20 mouse cellular contexts compared by ENCODE assay signal in genomic region chr10:44502891-44503290, GRCm38 (mm10). TPM values are rescaled to one million over a fixed set of nuclear protein-coding genes. Genes with fewer than 3 reads are reported as not detected.
DNase-seq lines count a peak whose midpoint lies in the region; ATAC-seq lines count a peak whose summit lies in the region.
"Had no signal": no experiment of that assay in that cellular context is flagged by ENCODE, and none has a peak within 500 bp of the region (broad histone marks: within the 10 kb centered on the region; RNA-seq: fewer than 3 reads in every experiment).

No protein-coding gene starts in this region.

- H3K36me3 ChIP-seq in kidney, embryonic 16.5 days (ENCODE audit: insufficient read depth, low read length): no peaks in the 10 kb centered on the region
- H3K36me3 ChIP-seq in forebrain, embryonic 15.5 days: no peaks in the 10 kb centered on the region
- H3K36me3 ChIP-seq: embryonic facial prominence, embryonic 13.5 days; forebrain, embryonic 10.5 days; hindbrain, embryonic 13.5 days; intestine, embryonic 15.5 days; limb, embryonic 15.5 days; neural tube, embryonic 15.5 days; stomach, embryonic 15.5 days had no signal

- no peak overlapping the region for H3K4me2 ChIP-seq in kidney, embryonic 16.5 days (replicated peaks; ENCODE audit: low read depth, low read length)
- no peak overlapping the region for H3K4me2 ChIP-seq in forebrain, embryonic 15.5 days (replicated peaks)
- H3K4me2 ChIP-seq: embryonic facial prominence, embryonic 13.5 days; hindbrain, embryonic 13.5 days; intestine, embryonic 15.5 days; limb, embryonic 15.5 days; midbrain, embryonic 11.5 days; neural tube, embryonic 15.5 days; stomach, embryonic 15.5 days had no signal

- WGBS in kidney, embryonic 16.5 days: 75% methylated on average over 13 of the region's 13 CpGs
- 59% methylated on average over 13 of the region's 13 CpGs for WGBS in forebrain, embryonic 15.5 days

- DNase-seq in adrenal gland, postnatal 25 days: peak; percentile 3
- no peak for DNase-seq in adrenal gland, postnatal 4 days (ENCODE audit: low spot score in 2 of 2)
- no peak for DNase-seq in kidney, adult 18-20 months
- peak; percentile 17 to 67 for DNase-seq in heart, adult 9 months (ENCODE audit: low spot score in 2 of 2)
- peak; percentile 48 for DNase-seq in kidney, postnatal 14 days
- no peak for DNase-seq in spleen, adult 12 weeks (ENCODE audit: low spot score)
- DNase-seq: cerebellum, adult 2 months; liver, postnatal 0 days; spleen, adult 18-20 months; thymus, postnatal 14 days had no signal

- H3K4me1 ChIP-seq in kidney, embryonic 16.5 days (ENCODE audit: insufficient read depth, low read length): peaks cover 6% of the 10 kb centered on the region
- H3K4me1 ChIP-seq in forebrain, embryonic 15.5 days: no peaks in the 10 kb centered on the region
- H3K4me1 ChIP-seq: embryonic facial prominence, embryonic 13.5 days; hindbrain, embryonic 13.5 days; stomach, embryonic 15.5 days had no signal

- H3K9ac ChIP-seq in kidney, embryonic 16.5 days (replicated peaks; ENCODE audit: low read length): no peak overlapping the region
- no peak overlapping the region for H3K9ac ChIP-seq in forebrain, embryonic 15.5 days (replicated peaks)
- H3K9ac ChIP-seq: embryonic facial prominence, embryonic 13.5 days; hindbrain, embryonic 13.5 days; intestine, embryonic 15.5 days; limb, embryonic 15.5 days; liver, postnatal 0 days; neural tube, embryonic 15.5 days; stomach, embryonic 15.5 days had no signal

- no peaks in the 10 kb centered on the region for H3K27me3 ChIP-seq in kidney, embryonic 16.5 days (ENCODE audit: insufficient read depth, low read length)
- 0 out of 2 replicates have a peak, but pooled peaks cover 3% of the 10 kb centered on the region for H3K27me3 ChIP-seq in forebrain, embryonic 15.5 days
- H3K27me3 ChIP-seq: hindbrain, embryonic 13.5 days; intestine, embryonic 15.5 days; limb, embryonic 15.5 days; neural tube, embryonic 15.5 days; stomach, embryonic 15.5 days had no signal

- no peak overlapping the region for H3K4me3 ChIP-seq in kidney, embryonic 16.5 days (ENCODE audit: low read length)
- no peak overlapping the region for H3K4me3 ChIP-seq in forebrain, embryonic 15.5 days
- H3K4me3 ChIP-seq: embryonic facial prominence, embryonic 13.5 days; forebrain, embryonic 10.5 days; hindbrain, embryonic 13.5 days; intestine, embryonic 15.5 days; limb, embryonic 15.5 days; neural tube, embryonic 15.5 days; stomach, embryonic 15.5 days had no signal

- H3K27ac ChIP-seq in kidney, embryonic 16.5 days (ENCODE audit: low read length): no peak overlapping the region
- no peak overlapping the region for H3K27ac ChIP-seq in forebrain, embryonic 15.5 days (replicated peaks)
- H3K27ac ChIP-seq: embryonic facial prominence, embryonic 13.5 days; forebrain, embryonic 10.5 days; hindbrain, embryonic 13.5 days; intestine, embryonic 15.5 days; limb, embryonic 15.5 days; neural tube, embryonic 15.5 days; stomach, embryonic 15.5 days had no signal

- H3K9me3 ChIP-seq in kidney, embryonic 16.5 days (ENCODE audit: low read length): no peaks in the 10 kb centered on the region
- no peaks in the 10 kb centered on the region for H3K9me3 ChIP-seq in forebrain, embryonic 15.5 days
- H3K9me3 ChIP-seq: embryonic facial prominence, embryonic 13.5 days; forebrain, embryonic 10.5 days; hindbrain, embryonic 13.5 days; intestine, embryonic 15.5 days; limb, embryonic 15.5 days; neural tube, embryonic 15.5 days; stomach, embryonic 15.5 days had no signal

- 0 out of 2 replicates have a peak, but pooled peaks have one; percentile 42 for ATAC-seq in kidney, embryonic 16.5 days (ENCODE audit: low FRiP score, low TSS enrichment)
- ATAC-seq in forebrain, embryonic 15.5 days (replicated peaks): no peak
- ATAC-seq: intestine, embryonic 15.5 days; liver, postnatal 0 days had no signal

RNA-seq across cellular contexts. Expression of gene Prdm1, which starts 25.4 kb away (rescaled TPM):
- total RNA-seq in adrenal gland, postnatal 25 days (2021): 1.1 and 3.0 TPM in 2 replicates
- 1 to 10 TPM; 2.8 to 4.3 TPM for total RNA-seq in adrenal gland, postnatal 4 days (2021)
- polyA plus RNA-seq in kidney, embryonic 16.5 days (2015; fragmentation: Nextera tagmentation; extraction: Ambion mirVana): 2.8 and 2.9 TPM in 2 replicates
- 0.45 and 0.47 TPM in 2 replicates for polyA plus RNA-seq in forebrain, embryonic 15.5 days (2015; fragmentation: Nextera tagmentation; extraction: Ambion mirVana)

Comparison
In these comparisons a context has a peak if more than half of its experiments do, and no peak if none do; other contexts are left out.
1. DNase-seq: peak in adrenal gland, postnatal 25 days (single experiment), heart, adult 9 months (2 of 2) and kidney, postnatal 14 days (single experiment); none in adrenal gland, postnatal 4 days (0 of 2), kidney, adult 18-20 months (single experiment) and spleen, adult 12 weeks (single experiment).